Mouse (Mus musculus): ENCODE results near the gene Dhx35. TPM values are rescaled to one million over a fixed set of nuclear protein-coding genes. Genes with fewer than 3 reads are reported as not detected.

The Dhx35 gene
- total RNA-seq, 2 experiments from 2014 or later, result 10.4 to 11.4 TPM

- no peak overlapping the region for H3K27ac ChIP-seq
- peak; percentile 67 for DNase-seq
- no peak overlapping the region for H3K4me3 ChIP-seq
- TF ChIP-seq CTCF (IDR thresholded peaks at IDR 0.05), result peak; percentile 92
- intact Hi-C loops (cut with DNase I), result loop anchor here (2.0 kb wide), 1 partner anchor 97 kb away; no protein-coding TSS in a partner anchor
These were observed 68.9 kb downstream of the Dhx35 start for GRCm38 (mm10) chr2:158863341-158864125.

GRCm38 (mm10) chr2:158864126-158864458, 69.5 kb downstream of the Dhx35 start:
- Histone ChIP-seq H3K27ac (no peak overlapping the region), H3K4me3 (no peak overlapping the region)
- no peak for DNase-seq
- TF ChIP-seq CTCF (IDR thresholded peaks at IDR 0.05), result no peak
- intact Hi-C loops (cut with DNase I), result no loop called here

- intact Hi-C loops (cut with DNase I), result no loop called here
These were observed 70.8 kb downstream of the Dhx35 start for GRCm38 (mm10) chr2:158865358-158865757.

GRCm38 (mm10) chr2:158886571-158886970, 92.0 kb downstream of the Dhx35 start:
- intact Hi-C loops (cut with DNase I), result no loop called here
- Histone ChIP-seq H3K27ac (no peak overlapping the region), H3K4me3 (no peak overlapping the region)
- TF ChIP-seq CTCF (IDR thresholded peaks at IDR 0.05), result peak; percentile 62
- peak; percentile 39 for DNase-seq

More at GRCm38 (mm10) chr2:158865358-158865757, 70.8 kb downstream of the Dhx35 start:
- Histone ChIP-seq H3K27ac (no peak overlapping the region), H3K4me3 (no peak overlapping the region)
- TF ChIP-seq CTCF (IDR thresholded peaks at IDR 0.05), result peak; percentile 91
- peak; percentile 81 for DNase-seq

GRCm38 (mm10) chr2:158888531-158888930, 93.9 kb downstream of the Dhx35 start:
- DNase-seq, result no peak
- TF ChIP-seq CTCF (IDR thresholded peaks at IDR 0.05), result no peak
- Histone ChIP-seq H3K4me3 (no peak overlapping the region), H3K27ac (no peak overlapping the region)
- intact Hi-C loops (cut with DNase I), result no loop called here

GRCm38 (mm10) chr2:158889201-158889600, 94.6 kb downstream of the Dhx35 start:
- intact Hi-C loops (cut with DNase I), result no loop called here
- no peak for TF ChIP-seq CTCF (IDR thresholded peaks at IDR 0.05)
- no peak overlapping the region for H3K27ac ChIP-seq
- no peak overlapping the region for H3K4me3 ChIP-seq
- DNase-seq, result no peak

GRCm38 (mm10) chr2:158891319-158891718, 96.7 kb downstream of the Dhx35 start:
- Histone ChIP-seq H3K4me3 (no peak overlapping the region), H3K27ac (no peak overlapping the region)
- intact Hi-C loops (cut with DNase I), result no loop called here
- DNase-seq, result no peak
- no peak for TF ChIP-seq CTCF (IDR thresholded peaks at IDR 0.05)

- Histone ChIP-seq H3K4me3 (no peak overlapping the region), H3K27ac (no peak overlapping the region)
- no peak for TF ChIP-seq CTCF (IDR thresholded peaks at IDR 0.05)
- intact Hi-C loops (cut with DNase I), result no loop called here
- no peak for DNase-seq
These were observed 98.7 kb downstream of the Dhx35 start for GRCm38 (mm10) chr2:158893171-158893853.

GRCm38 (mm10) chr2:158898469-158899196, 104.0 kb downstream of the Dhx35 start:
- no peak for TF ChIP-seq CTCF (IDR thresholded peaks at IDR 0.05)
- intact Hi-C loops (cut with DNase I), result no loop called here
- no peak overlapping the region for H3K4me3 ChIP-seq
- H3K27ac ChIP-seq, result no peak overlapping the region
- DNase-seq, result no peak

Other genes starting within 250 kb of the Dhx35 start
- not detected for gene Slc32a1, start 184.0 kb upstream of the Dhx35 start, total RNA-seq (2021)
- gene Actr5, start 169.9 kb upstream of the Dhx35 start, total RNA-seq (2021), result 1 to 10 TPM; 4.2 to 4.8 TPM
- gene Ppp1r16b, start 129.4 kb upstream of the Dhx35 start, total RNA-seq (2021), result 1 to 10 TPM; 3.1 to 4.1 TPM
- gene Fam83d, start 26.7 kb upstream of the Dhx35 start, total RNA-seq (2021), result 1 to 10 TPM in 1 of 2 experiments, under 1 TPM in 1; 0.95 to 1.4 TPM